Comparison of ENCODE assay signal across 8 mouse cellular contexts in genomic region chr17:68837013-68837858, GRCm38 (mm10). TPM values are rescaled to one million over a fixed set of nuclear protein-coding genes. Genes with fewer than 3 reads are reported as not detected.
DNase-seq lines count a peak whose midpoint lies in the region; ATAC-seq lines count a peak whose summit lies in the region.

No protein-coding gene starts in this region.

- H3K9ac ChIP-seq in liver, embryonic 11.5 days (ENCODE audit: low read depth, low read length): no peak overlapping the region
- H3K9ac ChIP-seq in kidney, embryonic 16.5 days (replicated peaks; ENCODE audit: low read length): peak overlapping the region; percentile 53
- no peak overlapping the region for H3K9ac ChIP-seq in liver, embryonic 15.5 days

- H3K4me1 ChIP-seq in liver, embryonic 11.5 days (replicated peaks; ENCODE audit: control insufficient read depth, insufficient read depth, low read length): peaks cover 3% of the 10 kb centered on the region; the same call in 1 of the 2 replicates
- peaks cover 30% of the 10 kb centered on the region for H3K4me1 ChIP-seq in kidney, embryonic 16.5 days (ENCODE audit: insufficient read depth, low read length)
- no peaks in the 10 kb centered on the region for H3K4me1 ChIP-seq in liver, embryonic 15.5 days (replicated peaks)

- peak overlapping the region; percentile 68 for H3K4me2 ChIP-seq in liver, embryonic 11.5 days
- peak overlapping the region; percentile 91 for H3K4me2 ChIP-seq in kidney, embryonic 16.5 days (replicated peaks; ENCODE audit: low read depth, low read length)
- peak overlapping the region; percentile 24 for H3K4me2 ChIP-seq in liver, embryonic 15.5 days

- no peak overlapping the region for H3K27ac ChIP-seq in liver, embryonic 11.5 days (ENCODE audit: low read depth, low read length)
- H3K27ac ChIP-seq in kidney, embryonic 16.5 days (ENCODE audit: low read length): no peak overlapping the region
- H3K27ac ChIP-seq in liver, embryonic 15.5 days (replicated peaks): no peak overlapping the region

- no peaks in the 10 kb centered on the region for H3K36me3 ChIP-seq in liver, embryonic 11.5 days (ENCODE audit: control insufficient read depth, insufficient read depth, low read length)
- H3K36me3 ChIP-seq in kidney, embryonic 16.5 days (ENCODE audit: insufficient read depth, low read length): no peaks in the 10 kb centered on the region
- no peaks in the 10 kb centered on the region for H3K36me3 ChIP-seq in liver, embryonic 15.5 days (replicated peaks)

- peaks cover 65% of the 10 kb centered on the region for H3K27me3 ChIP-seq in liver, embryonic 11.5 days (replicated peaks; ENCODE audit: control insufficient read depth, insufficient read depth, low read length)
- H3K27me3 ChIP-seq in kidney, embryonic 16.5 days (ENCODE audit: insufficient read depth, low read length): peaks cover 71% of the 10 kb centered on the region
- H3K27me3 ChIP-seq in liver, embryonic 15.5 days: peaks cover 73% of the 10 kb centered on the region

- H3K9me3 ChIP-seq in liver, embryonic 11.5 days (ENCODE audit: control insufficient read depth, low read length): no peaks in the 10 kb centered on the region
- no peaks in the 10 kb centered on the region for H3K9me3 ChIP-seq in kidney, embryonic 16.5 days (ENCODE audit: low read length)
- no peaks in the 10 kb centered on the region for H3K9me3 ChIP-seq in liver, embryonic 15.5 days (replicated peaks)

- DNase-seq in liver, embryonic 11.5 days (ENCODE audit: low spot score): peak; percentile 37
- DNase-seq in liver: no peak
- peak; percentile 71 for DNase-seq in embryo, embryonic 10 days (ENCODE audit: low spot score)
- DNase-seq in gastrocnemius, postnatal 4 days (ENCODE audit: low spot score in 2 of 2): peak; percentile 20 to 26
- peak; percentile 59 for DNase-seq in right cerebral cortex, postnatal 4 days
- no peak for DNase-seq in lung, postnatal 25 days (ENCODE audit: low spot score)

- peak overlapping the region; percentile 47 for H3K4me3 ChIP-seq in liver, embryonic 11.5 days (ENCODE audit: low read depth, low read length)
- peak overlapping the region; percentile 59 for H3K4me3 ChIP-seq in kidney, embryonic 16.5 days (ENCODE audit: low read length)
- no peak overlapping the region for H3K4me3 ChIP-seq in liver, embryonic 15.5 days (replicated peaks)

- WGBS in liver, embryonic 11.5 days: 2% methylated on average over 68 of the region's 72 CpGs
- 1% methylated on average over 66 of the region's 72 CpGs for whole genome bisulfite sequencing in kidney, embryonic 16.5 days
- 1% methylated on average over 72 of the region's 72 CpGs for WGBS in liver, embryonic 15.5 days (ENCODE audit: insufficient replicate concordance)

- ATAC-seq in liver, embryonic 11.5 days (replicated peaks; ENCODE audit: low FRiP score): peak; percentile 30; the same call in 1 of the 2 replicates
- peak; percentile 47; the same call in 1 of the 2 replicates for ATAC-seq in kidney, embryonic 16.5 days (ENCODE audit: low FRiP score, low TSS enrichment)
- ATAC-seq in liver, embryonic 15.5 days (ENCODE audit: insufficient read depth): no peak

RNA-seq across cellular contexts. Expression of gene Tmem200c, which starts 10.8 kb away (rescaled TPM):
- polyA plus RNA-seq in liver, embryonic 11.5 days (2014; fragmentation: Nextera tagmentation; extraction: Ambion mirVana): 0.10 and 0.15 TPM in 2 replicates
- total RNA-seq in gastrocnemius, postnatal 4 days (2021): under 1 TPM; 0.47 to 0.54 TPM
- 0.41 and 0.52 TPM in 2 replicates for polyA plus RNA-seq in kidney, embryonic 16.5 days (2015; fragmentation: Nextera tagmentation; extraction: Ambion mirVana)
- not detected in 2 replicates for polyA plus RNA-seq in liver, embryonic 15.5 days (2015; fragmentation: Nextera tagmentation; extraction: Ambion mirVana)

Comparison
In these comparisons a context has a peak if more than half of its experiments do, and no peak if none do; other contexts are left out.
1. DNase-seq: peak in liver, embryonic 11.5 days (single experiment), embryo, embryonic 10 days (single experiment), gastrocnemius, postnatal 4 days (2 of 2) and right cerebral cortex, postnatal 4 days (single experiment); none in liver (single experiment) and lung, postnatal 25 days (single experiment).
2. H3K4me2 ChIP-seq: peak in every context shown above with its lines; median percentile 91 in kidney, embryonic 16.5 days; 68 in liver, embryonic 11.5 days; 24 in liver, embryonic 15.5 days.